Mouse (Mus musculus) CH12F3 (cell line): ENCODE measurements around the gene Rhox7b.
"Not testable (repeated sequence)": the region's sequence is repeated elsewhere in the genome, so short reads cannot be mapped to it uniquely, and the experiment has no call there.

Experiments used
- in situ Hi-C: fragments of 300-500 bp; cut with MboI; formaldehyde crosslinking; loops from 2 replicates; pipeline ENCODE4 v1.14.3; 2020; ENCODE audit warnings: low sequenced_read_pairs

Rhox7b gene

DNA sequence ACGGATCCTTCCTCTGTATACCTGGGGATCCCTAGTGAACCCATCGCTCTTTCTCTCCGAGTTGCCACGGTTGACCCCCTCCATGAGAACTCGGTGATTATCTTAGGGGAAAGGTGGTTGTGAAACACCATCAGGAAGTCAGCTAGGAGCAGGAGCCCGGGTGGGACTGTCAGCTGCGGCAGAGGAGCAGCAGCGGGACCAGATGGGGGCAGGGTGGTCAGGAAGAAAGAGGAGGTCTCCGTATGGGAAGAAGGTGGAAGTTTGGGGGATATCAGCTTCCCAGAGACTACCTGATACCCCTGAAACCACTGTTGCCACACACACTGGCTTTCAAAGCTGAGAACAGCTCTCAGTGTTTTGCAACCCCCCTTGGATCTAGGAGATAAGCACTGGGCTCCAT lies at the start of gene Rhox7b:
Gene Rhox7b, minus strand, starts transcription at position 101 of the 400 bp plus-strand sequence.
- in situ Hi-C loops = not testable (repeated sequence)

GRCm38 (mm10) chrX:37916311-37916710 lies 19.3 kb upstream of the Rhox7b start:
- in situ Hi-C loops = no loop called here

DNA sequence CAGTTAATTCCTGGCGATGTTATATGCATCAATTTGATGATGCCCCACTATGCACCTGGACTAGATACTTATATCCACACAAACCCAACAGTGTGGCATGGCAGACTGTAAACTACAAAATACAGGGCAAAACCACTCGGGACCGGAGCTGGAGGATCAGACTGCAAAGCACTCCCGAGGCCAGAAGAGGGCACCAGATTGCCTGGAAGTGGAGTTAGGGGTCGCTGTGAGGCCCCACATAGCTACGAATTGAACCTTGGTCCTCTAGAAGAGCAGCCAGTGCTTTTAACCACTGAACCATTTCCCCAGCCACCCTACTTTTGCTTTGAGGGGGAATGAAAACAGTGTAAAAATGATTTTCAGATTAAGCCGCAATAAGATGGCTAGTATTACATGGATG lies 11.5 kb upstream of the Rhox7b start:
- in situ Hi-C loops = no loop called here

GRCm38 (mm10) chrX:37903727-37904126 lies 6.7 kb upstream of the Rhox7b start:
- in situ Hi-C loops = no loop called here

- in situ Hi-C loops = not testable (repeated sequence)
Observed at GRCm38 (mm10) chrX:37901670-37902069, 4.6 kb upstream of the Rhox7b start, which contains the start of gene Rhox9. Rhox9 (minus strand) TSS chrX:37901770.

- in situ Hi-C loops = no loop called here
Observed at GRCm38 (mm10) chrX:37878844-37879243, 18.2 kb downstream of the Rhox7b start, which contains the start of gene Rhox8. Rhox8 (minus strand) TSS chrX:37878944.

DNA sequence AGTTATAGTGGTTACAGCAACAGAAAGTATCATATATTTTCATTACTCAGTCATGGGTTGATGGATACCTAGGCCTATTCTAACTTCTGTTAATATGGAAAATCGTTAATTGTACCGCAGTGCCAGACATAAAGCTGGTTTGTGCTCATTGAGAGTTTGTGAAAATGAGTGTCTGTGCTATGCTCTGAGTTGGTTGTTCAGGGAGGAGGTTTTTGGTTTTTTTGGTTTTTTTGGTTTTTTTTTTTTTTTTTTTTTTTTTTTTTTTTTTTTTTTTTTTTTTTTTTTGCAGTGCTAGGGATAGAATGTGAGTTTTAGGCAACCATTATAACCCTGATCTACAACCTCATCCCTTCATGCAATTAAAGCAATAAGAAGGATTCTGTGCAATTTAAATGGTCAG lies 25.4 kb downstream of the Rhox7b start:
- in situ Hi-C loops = no loop called here
